Mouse (Mus musculus) heart, embryonic 14.5 days (tissue): Measurements from ENCODE around the gene Ip6k1. TPM values are rescaled to one million over a fixed set of nuclear protein-coding genes. Genes with fewer than 3 reads are reported as not detected.

Experiments used
- ATAC-seq: fragments of 200-750 bp; cut with Nextera tagmentation; 2 replicates; pipeline ENCODE4 v1.8.0; 2017; ENCODE audit warnings: low read depth, moderate TSS enrichment; ENCODE audit not compliant: insufficient number of reproducible peaks, insufficient read depth, low FRiP score
- H3K27ac ChIP-seq, 2 experiments: fragments of 200-500 bp in 1 of 2; fragments of 300-500 bp in 1 of 2; sonication (generic) in 1 of 2; replicated peaks in 1 of 2; 2 replicates each; pipeline ENCODE4 v1.5.1; 2012 to 2014; ENCODE audit warnings: low read depth in 2 of 2, low read length in 2 of 2, control low read depth in 1 of 2, mild to moderate bottlenecking in 1 of 2, mixed read lengths in 1 of 2; ENCODE audit not compliant: control insufficient read depth in 1 of 2, insufficient read depth in 1 of 2
- H3K27me3 ChIP-seq: fragments of 300-500 bp; sonication (generic); 2 replicates; pipeline ENCODE4 v1.6.1; 2014; ENCODE audit warnings: mild to moderate bottlenecking, low read length, control low read depth; ENCODE audit not compliant: control insufficient read depth, insufficient read depth
- H3K36me3 ChIP-seq: fragments of 300-500 bp; sonication (generic); 2 replicates; pipeline ENCODE4 v1.6.1; 2014; ENCODE audit warnings: mild to moderate bottlenecking, control low read depth, low read length, mixed read lengths; ENCODE audit not compliant: control insufficient read depth, insufficient read depth
- H3K4me1 ChIP-seq, 2 experiments: fragments of 200-500 bp in 1 of 2; fragments of 300-500 bp in 1 of 2; sonication (generic) in 1 of 2; 2 replicates each; pipeline ENCODE4 v1.6.1; 2012 to 2014; ENCODE audit warnings: low read length in 2 of 2, control low read depth in 1 of 2, mixed read lengths in 1 of 2; ENCODE audit not compliant: control insufficient read depth in 2 of 2, insufficient read depth in 2 of 2
- H3K4me2 ChIP-seq: fragments of 300-500 bp; sonication (generic); 2 replicates; pipeline ENCODE4 v1.6.1; 2014; ENCODE audit warnings: mild to moderate bottlenecking, low read length
- H3K4me3 ChIP-seq, 2 experiments: fragments of 200-500 bp in 1 of 2; fragments of 300-500 bp in 1 of 2; sonication (generic) in 1 of 2; 2 replicates each; pipeline ENCODE4 v1.5.1; 2012 to 2014; ENCODE audit warnings: low read length in 2 of 2, mild to moderate bottlenecking in 2 of 2, control low read depth in 1 of 2, low read depth in 1 of 2, moderate library complexity in 1 of 2; ENCODE audit not compliant: control insufficient read depth in 1 of 2, insufficient read depth in 1 of 2
- H3K9ac ChIP-seq: fragments of 300-500 bp; sonication (generic); 2 replicates; pipeline ENCODE4 v1.6.1; 2014; ENCODE audit warnings: mild to moderate bottlenecking, low read length
- H3K9me3 ChIP-seq: fragments of 300-500 bp; sonication (generic); 2 replicates; pipeline ENCODE4 v1.6.1; 2016; ENCODE audit warnings: low read length, control low read depth; ENCODE audit not compliant: control insufficient read depth
- WGBS: fragments of 180-500 bp; shearing (Covaris S2); extraction: QIAGEN DNeasy Blood & Tissue Kit; methylation state at CpG from one replicate; pipeline ENCODE4 v1.1.7; 2014; 5-methylcytosine and 5-hydroxymethylcytosine counted together
- polyA plus RNA-seq: library from polyadenylated mRNA; unstranded; fragments of >200 nt; fragmentation: Nextera tagmentation; extraction: Ambion mirVana; gene quantifications from 2 replicates; pipeline ENCODE4 v1.2.1, GENCODE M21; 2014

The Ip6k1 gene
- polyA plus RNA-seq, 1 experiment from 2014 or later = 21.9 TPM

DNA sequence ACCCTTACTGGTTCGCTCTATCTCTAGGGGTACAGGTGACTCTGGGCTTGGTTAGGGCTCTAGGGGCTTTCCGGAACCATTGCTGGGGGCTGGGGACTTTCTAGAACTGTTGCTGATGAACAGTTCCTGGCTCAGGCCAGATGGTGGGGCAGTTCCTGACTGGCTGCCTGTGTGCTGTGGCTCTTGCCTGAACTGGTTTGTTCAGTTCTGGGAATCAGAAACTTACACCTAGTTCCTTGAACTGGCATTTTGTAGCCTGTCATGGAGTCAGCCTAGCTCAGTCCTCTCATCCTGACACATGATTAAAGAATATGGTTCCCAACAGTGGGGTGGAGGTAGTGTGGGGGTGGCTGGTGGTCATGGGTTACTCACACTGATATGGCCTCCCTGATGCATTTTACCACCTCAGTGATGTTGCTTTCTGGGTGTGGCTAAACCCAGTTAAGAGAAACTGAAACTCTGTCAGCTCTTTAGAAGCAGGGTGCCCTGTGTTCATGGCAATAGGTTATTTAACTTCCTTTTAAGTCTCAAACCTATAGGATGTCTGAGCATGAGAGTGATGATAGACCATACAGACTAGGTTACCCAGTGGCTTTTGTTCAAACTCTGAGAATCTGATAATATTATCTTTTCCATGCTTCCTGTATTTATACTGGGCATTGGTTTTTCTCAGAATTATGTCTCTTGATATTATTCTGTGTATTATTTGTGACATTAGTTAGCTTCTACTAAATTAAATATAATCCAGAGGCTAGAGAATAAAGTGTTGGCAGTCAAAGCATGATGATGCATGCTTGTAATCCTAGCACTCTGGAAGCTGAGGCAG, 33.2 kb downstream of the Ip6k1 start:
- Histone ChIP-seq H3K4me3 (no peak overlapping the region), H3K27me3 (no peaks in the 10 kb centered on the region), H3K27ac (no peak overlapping the region), H3K4me1 (no peaks in the 10 kb centered on the region), H3K9ac (no peak overlapping the region), H3K9me3 (no peaks in the 10 kb centered on the region), H3K4me2 (no peak overlapping the region), H3K36me3 (peaks cover 73% of the 10 kb centered on the region)
- 98% methylated on average over 2 of the region's 2 CpGs for WGBS
- no peak for ATAC-seq

DNA sequence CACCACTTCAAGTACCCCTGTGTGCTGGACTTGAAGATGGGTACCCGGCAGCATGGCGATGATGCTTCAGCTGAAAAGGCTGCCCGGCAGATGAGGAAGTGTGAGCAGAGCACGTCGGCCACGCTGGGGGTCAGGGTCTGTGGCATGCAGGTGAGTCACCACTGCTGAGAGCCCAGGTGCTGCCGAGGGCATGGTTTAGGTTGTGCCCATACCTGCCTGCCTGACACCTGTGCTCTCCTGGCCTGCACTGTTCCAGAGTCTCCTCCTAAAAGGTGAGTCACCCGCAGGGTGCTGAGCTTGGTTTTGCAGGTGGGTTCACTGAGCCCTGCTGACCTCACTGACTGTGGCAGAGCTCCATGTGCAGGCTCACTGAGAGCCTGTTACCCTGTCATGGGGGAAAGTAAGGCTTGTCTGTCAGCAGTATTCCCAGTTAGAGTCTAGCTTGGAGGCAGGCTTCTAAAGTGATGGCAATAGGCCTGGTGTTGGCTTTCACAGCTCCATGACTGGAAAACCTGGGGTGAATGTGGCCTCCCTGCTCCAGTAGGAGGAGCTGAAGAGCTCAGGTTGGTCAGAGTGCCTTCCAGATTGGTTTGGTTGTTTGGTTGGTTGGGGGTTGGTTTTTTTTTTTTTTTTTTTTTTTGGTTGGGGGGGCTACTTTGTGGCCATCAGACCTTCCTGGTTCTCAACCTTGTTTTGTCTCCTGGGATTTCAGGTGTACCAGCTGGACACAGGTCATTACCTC, 42.6 kb downstream of the Ip6k1 start:
- Histone ChIP-seq H3K4me2 (no peak overlapping the region), H3K36me3 (peaks cover 67% of the 10 kb centered on the region), H3K27ac (no peak overlapping the region), H3K9ac (no peak overlapping the region), H3K9me3 (no peaks in the 10 kb centered on the region), H3K4me3 (no peak overlapping the region), H3K4me1 (peaks cover 7 to 14% of the 10 kb centered on the region in 2 experiments), H3K27me3 (no peaks in the 10 kb centered on the region)
- no peak for ATAC-seq
- 97% methylated on average over 8 of the region's 8 CpGs for WGBS

DNA sequence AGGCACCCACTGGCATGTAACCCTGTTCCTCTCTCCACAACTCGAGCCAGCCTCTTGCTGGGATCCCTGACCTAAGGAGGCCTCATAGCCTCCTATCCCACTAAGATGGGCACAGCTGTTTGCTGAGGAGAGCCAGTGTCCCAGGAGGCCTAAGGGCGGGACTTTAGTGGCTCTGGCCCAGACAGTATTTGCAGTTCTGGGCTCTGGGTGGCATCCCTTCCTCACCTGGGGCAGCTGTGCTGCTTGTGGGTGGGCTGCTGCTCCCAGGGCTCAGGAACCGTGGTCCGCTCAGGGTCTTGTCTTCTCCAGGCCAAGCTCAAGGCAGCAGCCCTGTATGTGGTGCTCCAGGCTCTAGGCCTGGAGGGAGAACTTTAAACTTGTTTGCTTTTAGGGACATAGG, 44.3 kb downstream of the Ip6k1 start:
- H3K4me3 ChIP-seq = no peak overlapping the region
- no peaks in the 10 kb centered on the region for H3K9me3 ChIP-seq
- no peak overlapping the region for H3K27ac ChIP-seq
- 90% methylated on average over 4 of the region's 4 CpGs for WGBS
- H3K9ac ChIP-seq = no peak overlapping the region
- peaks cover 69% of the 10 kb centered on the region for H3K36me3 ChIP-seq
- H3K27me3 ChIP-seq = no peaks in the 10 kb centered on the region
- H3K4me1 ChIP-seq = peaks cover 9 to 16% of the 10 kb centered on the region in 2 experiments
- ATAC-seq = no peak
- no peak overlapping the region for H3K4me2 ChIP-seq

GRCm38 (mm10) chr9:108047601-108048565, 45.6 kb downstream of the Ip6k1 start:
- WGBS = 30% methylated on average over 17 of the region's 17 CpGs
- H3K36me3 ChIP-seq = peaks cover 63% of the 10 kb centered on the region

GRCm38 (mm10) chr9:108048566-108048955, 46.3 kb downstream of the Ip6k1 start:
- WGBS = 2% methylated on average over 19 of the region's 19 CpGs
- ATAC-seq = peak; percentile 0; the same call in 1 of the 2 replicates
- H3K9me3 ChIP-seq = no peaks in the 10 kb centered on the region
- H3K9ac ChIP-seq = peak overlapping the region; percentile 88
- peaks cover 56% of the 10 kb centered on the region for H3K36me3 ChIP-seq
- H3K27ac ChIP-seq = peak overlapping the region; percentile 50 to 74
- peaks cover 14 to 21% of the 10 kb centered on the region in 2 experiments for H3K4me1 ChIP-seq
- H3K4me3 ChIP-seq = peak overlapping the region; percentile 60 to 94
- H3K27me3 ChIP-seq = no peaks in the 10 kb centered on the region
- peak overlapping the region; percentile 95 for H3K4me2 ChIP-seq

More at GRCm38 (mm10) chr9:108047601-108048565, 45.6 kb downstream of the Ip6k1 start:
- H3K4me2 ChIP-seq = peak overlapping the region; percentile 95
- H3K4me1 ChIP-seq = peaks cover 9 to 21% of the 10 kb centered on the region in 2 experiments
- H3K27ac ChIP-seq = peak overlapping the region; percentile 50 to 74
- H3K9ac ChIP-seq = peak overlapping the region; percentile 88
- ATAC-seq = no peak
- H3K4me3 ChIP-seq = peak overlapping the region; percentile 60 to 94
- no peaks in the 10 kb centered on the region for H3K9me3 ChIP-seq
- no peaks in the 10 kb centered on the region for H3K27me3 ChIP-seq

DNA sequence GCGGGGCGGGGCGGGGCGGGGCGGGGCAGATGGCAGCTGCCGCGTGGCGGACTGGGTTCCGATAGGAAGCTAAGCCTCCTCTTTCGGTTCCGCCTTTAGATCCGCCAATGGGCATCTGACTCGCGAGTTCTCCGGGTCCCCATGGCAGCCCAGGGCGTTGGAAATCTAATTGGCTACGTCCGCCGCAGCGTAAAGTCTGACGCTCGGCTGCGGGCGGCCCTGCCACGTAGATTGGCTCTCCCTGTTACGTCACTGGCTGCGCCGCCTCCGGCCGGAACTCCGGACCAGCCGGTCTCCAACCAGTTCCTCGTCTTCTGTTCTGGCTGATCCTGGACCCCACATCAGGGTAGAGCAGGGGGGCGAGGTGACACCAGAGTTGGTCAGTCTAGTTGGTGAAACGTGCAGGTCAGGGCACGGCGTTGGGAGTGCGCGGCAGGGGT, 46.7 kb downstream of the Ip6k1 start, which contains the start of gene Gmppb:
Gene Gmppb (plus strand): TSS at position 227 of the 440 bp plus-strand sequence.
- under 1% methylated on average over 34 of the region's 39 CpGs for WGBS
- Histone ChIP-seq H3K4me1 (peaks cover 14 to 21% of the 10 kb centered on the region in 2 experiments), H3K9ac (peak within 1 kb of the TSS; percentile 88), H3K27me3 (no peaks in the 10 kb centered on the region), H3K4me3 (peak within 1 kb of the TSS; percentile 94 to 95), H3K36me3 (peaks cover 60% of the 10 kb centered on the region), H3K27ac (peak within 1 kb of the TSS; percentile 67 to 74), H3K9me3 (no peaks in the 10 kb centered on the region), H3K4me2 (peak within 1 kb of the TSS; percentile 95)
- peak; percentile 90 for ATAC-seq
